Mouse (Mus musculus) ES-E14 (cell line): ENCODE data around the gene Olfr156. TPM values are rescaled to one million over a fixed set of nuclear protein-coding genes. Genes with fewer than 3 reads are reported as not detected.

Experiments used
- DNase-seq: peaks from one replicate; pipeline ENCODE4 v3.0.0-alpha.2; 2013; ENCODE audit warnings: low read depth, low spot score
- H3K27ac ChIP-seq: 2 replicates; pipeline ENCODE4 v1.5.1; 2012; ENCODE audit warnings: low read depth, mild to moderate bottlenecking, low read length, moderate library complexity, mixed read lengths; ENCODE audit not compliant: poor library complexity, insufficient read depth, severe bottlenecking
- H3K36me3 ChIP-seq: 2 replicates; pipeline ENCODE4 v1.6.1; 2012; ENCODE audit warnings: mild to moderate bottlenecking, low read length, moderate library complexity, mixed read lengths; ENCODE audit not compliant: control insufficient read depth, poor library complexity, insufficient read depth, severe bottlenecking
- H3K4me1 ChIP-seq, 2 experiments: fragments of 150-350 bp in 1 of 2; sonication (generic) in 1 of 2; 2 replicates each; pipeline ENCODE4 v1.6.1; 2012; ENCODE audit warnings: low read length in 2 of 2, mild to moderate bottlenecking in 1 of 2, mixed read lengths in 1 of 2; ENCODE audit not compliant: control insufficient read depth in 2 of 2, insufficient read depth in 2 of 2, poor library complexity in 1 of 2
- H3K4me3 ChIP-seq, 2 experiments: fragments of 150-350 bp in 1 of 2; sonication (generic) in 1 of 2; 2 replicates each; pipeline ENCODE4 v1.5.1; 2012; ENCODE audit warnings: low read length in 2 of 2, low read depth in 1 of 2, mild to moderate bottlenecking in 1 of 2, mixed read lengths in 1 of 2; ENCODE audit not compliant: insufficient read depth in 1 of 2, poor library complexity in 1 of 2, severe bottlenecking in 1 of 2
- H3K9ac ChIP-seq: 2 replicates; pipeline ENCODE4 v1.6.1; 2012; ENCODE audit warnings: low read depth, mild to moderate bottlenecking, low read length, mixed read lengths; ENCODE audit not compliant: poor library complexity, insufficient read depth, severe bottlenecking
- H3K9me3 ChIP-seq: fragments of 150-350 bp; sonication (generic); 2 replicates; pipeline ENCODE4 v1.6.1; 2012; ENCODE audit warnings: low read depth, mild to moderate bottlenecking, low read length; ENCODE audit not compliant: control insufficient read depth, insufficient read depth
- CHD2 ChIP-seq: IDR thresholded peaks from 2 replicates; pipeline ENCODE4 v1.6.1; 2014; ENCODE audit warnings: mild to moderate bottlenecking, low read depth, low read length, inconsistent platforms
- HCFC1 ChIP-seq: IDR thresholded peaks from 2 replicates; pipeline ENCODE4 v1.6.1; 2012; ENCODE audit warnings: low read length, inconsistent platforms, borderline replicate concordance; ENCODE audit not compliant: insufficient read depth
- MAFK ChIP-seq: IDR thresholded peaks from 2 replicates; pipeline ENCODE4 v1.6.1; 2014; ENCODE audit warnings: mild to moderate bottlenecking, low read depth, low read length, inconsistent platforms; ENCODE audit not compliant: insufficient read depth
- ZC3H11A ChIP-seq: IDR thresholded peaks from 2 replicates; pipeline ENCODE4 v1.6.1; 2012; ENCODE audit warnings: low read depth, mild to moderate bottlenecking, inconsistent platforms, low read length, borderline replicate concordance
- ZNF384 ChIP-seq: IDR thresholded peaks from 2 replicates; pipeline ENCODE4 v1.6.1; 2012; ENCODE audit warnings: low read depth, low read length, inconsistent platforms
- in situ Hi-C, 2 experiments: fragments of 600-800 bp; cut with MboI; formaldehyde crosslinking; loops; one replicate each; pipeline ENCODE4 v1.15.1; 2025; ENCODE audit warnings: low sequenced_read_pairs in 2 of 2, inconsistent platforms in 1 of 2; ENCODE audit not compliant: unreplicated experiment in 2 of 2
- total RNA-seq: library from RNA; depleted of rRNA; stranded (reverse); fragments of 300-350 nt; gene quantifications from 2 replicates; pipeline ENCODE4 v1.2.3, GENCODE M21; 2012

The Olfr156 gene
- total RNA-seq, 1 experiment: not detected

DNA sequence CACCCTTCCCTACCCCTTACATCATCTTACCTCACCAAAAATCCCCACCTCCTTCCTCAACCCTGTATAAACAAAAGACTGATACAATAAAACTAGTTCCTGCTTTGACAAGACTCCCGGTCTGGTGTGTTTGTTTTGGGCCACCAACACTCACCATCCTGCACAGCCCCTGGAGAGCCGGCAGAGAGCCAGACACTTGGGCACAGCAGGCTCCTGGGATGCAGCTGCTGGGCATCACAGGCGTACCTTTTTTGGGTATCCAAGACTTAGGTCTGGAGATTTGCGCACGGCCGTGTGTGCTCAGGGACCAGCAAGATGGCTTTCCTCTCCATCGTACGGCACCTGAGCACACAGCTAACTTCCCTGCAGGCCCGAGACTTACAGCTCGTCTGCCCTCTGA lies 36.2 kb upstream of the Olfr156 start:
- H3K36me3 ChIP-seq: no peaks in the 10 kb centered on the region
- TF ChIP-seq MAFK: no peak
- TF ChIP-seq ZC3H11A: no peak
- no peak for TF ChIP-seq CHD2
- TF ChIP-seq ZNF384: no peak
- TF ChIP-seq HCFC1: no peak
- no peak overlapping the region for H3K4me3 ChIP-seq
- DNase-seq: no peak
- H3K27ac ChIP-seq: no peak overlapping the region
- in situ Hi-C loops: loop anchor here (25.0 kb wide), 1 partner anchor 123 kb away; the partner anchor contains the start of genes Hrct1 (in 2 of the 2) and Spaar (in 2 of the 2)
- H3K4me1 ChIP-seq: no peaks in the 10 kb centered on the region
- H3K9me3 ChIP-seq: no peaks in the 10 kb centered on the region
- no peak overlapping the region for H3K9ac ChIP-seq

GRCm38 (mm10) chr4:43854101-43854500 lies 30.4 kb upstream of the Olfr156 start:
- Histone ChIP-seq H3K4me1 (no peaks in the 10 kb centered on the region), H3K27ac (no peak overlapping the region), H3K9me3 (no peaks in the 10 kb centered on the region), H3K36me3 (no peaks in the 10 kb centered on the region), H3K9ac (no peak overlapping the region), H3K4me3 (no peak overlapping the region)
- TF ChIP-seq MAFK (no peak), ZNF384 (no peak), HCFC1 (no peak), CHD2 (no peak), ZC3H11A (no peak)
- in situ Hi-C loops: loop anchor here (25.0 kb wide), 1 partner anchor 117 kb away; the partner anchor contains the start of genes Hrct1 (in 2 of the 2) and Spaar (in 2 of the 2)
- DNase-seq: no peak

DNA sequence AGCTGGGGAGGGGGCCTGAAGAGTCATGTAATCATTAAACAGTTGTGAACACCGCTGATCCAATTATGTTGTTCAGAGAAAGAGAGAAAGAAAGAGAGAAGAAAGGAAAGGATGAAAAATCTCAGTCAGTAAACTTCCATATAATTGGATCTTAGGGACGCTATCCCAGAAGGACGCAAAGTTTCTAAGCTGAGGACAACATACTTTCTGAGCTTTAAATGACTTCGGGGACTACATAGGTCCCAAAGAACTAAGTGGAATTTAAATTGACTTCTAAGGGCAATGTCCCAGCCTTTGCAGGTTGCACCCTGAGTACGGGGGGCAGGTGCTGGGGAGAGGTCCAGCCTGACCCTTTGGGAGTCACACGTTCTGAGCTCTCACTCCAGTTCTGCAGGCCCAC lies 27.6 kb upstream of the Olfr156 start, which contains the start of gene Olfr155:
Olfr155 (plus strand) TSS at position 301 of the 400 bp plus-strand sequence.
- TF ChIP-seq HCFC1: no peak
- no peak for TF ChIP-seq ZC3H11A
- no peak for TF ChIP-seq CHD2
- no peak for TF ChIP-seq ZNF384
- no peak for TF ChIP-seq MAFK
- no peak for DNase-seq
- in situ Hi-C loops: loop anchor here (25.0 kb wide), 1 partner anchor 114 kb away; the partner anchor contains the start of genes Hrct1 (in 2 of the 2) and Spaar (in 2 of the 2)

DNA sequence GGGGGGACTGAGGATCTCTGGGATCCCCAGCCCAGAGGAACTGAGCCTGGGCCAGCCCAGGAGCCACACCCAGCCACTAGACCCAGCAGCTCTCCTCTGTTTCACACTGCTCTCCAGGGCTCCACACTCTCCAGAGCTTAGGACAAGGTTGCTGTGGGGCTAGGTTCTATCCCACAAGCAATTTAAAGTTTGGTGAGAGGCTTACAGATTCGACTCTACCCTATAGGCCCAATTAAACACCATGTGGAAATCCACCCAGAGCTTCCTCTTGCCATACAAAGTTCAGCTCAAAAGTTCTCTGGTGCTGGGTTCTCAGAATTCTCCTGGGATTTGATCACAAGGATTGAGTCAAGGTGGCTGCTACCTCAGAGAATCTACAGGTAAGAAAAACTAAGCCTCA lies 16.4 kb upstream of the Olfr156 start, which contains the start of gene Olfr157:
Olfr157 (minus strand) TSS at position 101 of the 400 bp plus-strand sequence.
- no peak for TF ChIP-seq CHD2
- TF ChIP-seq ZNF384: no peak
- no peak for TF ChIP-seq HCFC1
- TF ChIP-seq ZC3H11A: no peak
- TF ChIP-seq MAFK: no peak
- Histone ChIP-seq H3K9me3 (no peaks in the 10 kb centered on the region), H3K9ac (no peak within 1 kb of the TSS), H3K4me3 (no peak within 1 kb of the TSS), H3K27ac (no peak within 1 kb of the TSS), H3K36me3 (no peaks in the 10 kb centered on the region), H3K4me1 (no peaks in the 10 kb centered on the region)
- in situ Hi-C loops: no loop called here
- no peak for DNase-seq

More for the DNA sequence above, 27.6 kb upstream of the Olfr156 start, which contains the start of gene Olfr155:
- H3K9me3 ChIP-seq: no peaks in the 10 kb centered on the region
- no peak within 1 kb of the TSS for H3K27ac ChIP-seq
- no peak within 1 kb of the TSS for H3K9ac ChIP-seq
- no peaks in the 10 kb centered on the region for H3K36me3 ChIP-seq
- H3K4me3 ChIP-seq: no peak within 1 kb of the TSS
- no peaks in the 10 kb centered on the region for H3K4me1 ChIP-seq

- no peak overlapping the region for H3K27ac ChIP-seq
- H3K4me3 ChIP-seq: no peak overlapping the region
- in situ Hi-C loops: no loop called here
Measured at GRCm38 (mm10) chr4:43838326-43838725, 14.6 kb upstream of the Olfr156 start.

More at GRCm38 (mm10) chr4:43838326-43838725, 14.6 kb upstream of the Olfr156 start:
- Histone ChIP-seq H3K36me3 (no peaks in the 10 kb centered on the region), H3K4me1 (no peaks in the 10 kb centered on the region), H3K9me3 (no peaks in the 10 kb centered on the region), H3K9ac (no peak overlapping the region)
- TF ChIP-seq ZC3H11A: no peak
- TF ChIP-seq MAFK: no peak
- TF ChIP-seq HCFC1: no peak
- TF ChIP-seq CHD2: no peak
- TF ChIP-seq ZNF384: no peak
- no peak for DNase-seq
